Mouse (Mus musculus) MEL (cell line): ENCODE data around the gene Fam167b. TPM values are rescaled to one million over a fixed set of nuclear protein-coding genes. Genes with fewer than 3 reads are reported as not detected.
"Not testable (repeated sequence)": the region's sequence is repeated elsewhere in the genome, so short reads cannot be mapped to it uniquely, and the experiment has no call there.

Source experiments
- DNase-seq: peaks from one replicate; pipeline ENCODE4 v3.0.0; 2011; ENCODE audit warnings: low read depth, low spot score
- H3K27ac ChIP-seq: 2 replicates; pipeline ENCODE4 v1.5.1; 2012; ENCODE audit warnings: low read depth, mild to moderate bottlenecking, control low read depth, low read length, moderate library complexity; ENCODE audit not compliant: control insufficient read depth
- H3K27me3 ChIP-seq, 2 experiments: fragments of 150-350 bp in 1 of 2; sonication (generic) in 1 of 2; 2 replicates each; pipeline ENCODE4 v1.6.1; 2012; ENCODE audit warnings: low read length in 2 of 2, mild to moderate bottlenecking in 2 of 2, improper control_type of control experiment in 1 of 2, moderate library complexity in 1 of 2; ENCODE audit not compliant: insufficient read depth in 2 of 2, control insufficient read depth in 1 of 2
- H3K36me3 ChIP-seq, 2 experiments: 2 replicates each; pipeline ENCODE4 v1.6.1; 2012 to 2014; ENCODE audit warnings: low read length in 2 of 2, improper control_type of control experiment in 1 of 2, inconsistent platforms in 1 of 2, mild to moderate bottlenecking in 1 of 2; ENCODE audit not compliant: insufficient read depth in 2 of 2, control insufficient read depth in 1 of 2
- H3K4me1 ChIP-seq, 2 experiments: fragments of 150-350 bp in 1 of 2; sonication (generic) in 1 of 2; 2 replicates each; pipeline ENCODE4 v1.6.1; 2012; ENCODE audit warnings: low read length in 2 of 2, improper control_type of control experiment in 1 of 2, mild to moderate bottlenecking in 1 of 2; ENCODE audit not compliant: insufficient read depth in 2 of 2, control insufficient read depth in 1 of 2
- H3K4me3 ChIP-seq, 2 experiments: fragments of 150-350 bp in 1 of 2; sonication (generic) in 1 of 2; 2 replicates each; pipeline ENCODE4 v1.5.1; 2012; ENCODE audit warnings: low read depth in 2 of 2, low read length in 2 of 2, mild to moderate bottlenecking in 2 of 2, moderate library complexity in 2 of 2, control low read depth in 1 of 2, improper control_type of control experiment in 1 of 2; ENCODE audit not compliant: control insufficient read depth in 1 of 2, insufficient read depth in 1 of 2
- H3K79me2 ChIP-seq: 2 replicates; pipeline ENCODE4 v1.6.1; 2012; ENCODE audit warnings: mild to moderate bottlenecking, low read length, moderate library complexity; ENCODE audit not compliant: control insufficient read depth, poor library complexity, insufficient read depth
- H3K9ac ChIP-seq: 2 replicates; pipeline ENCODE4 v1.6.1; 2012; ENCODE audit warnings: low read depth, mild to moderate bottlenecking, control low read depth, low read length, moderate library complexity; ENCODE audit not compliant: control insufficient read depth, poor library complexity, severe bottlenecking
- H3K9me3 ChIP-seq: fragments of 150-350 bp; sonication (generic); replicated peaks from 2 replicates; pipeline ENCODE4 v1.6.1; 2012; ENCODE audit warnings: mild to moderate bottlenecking, low read length, improper control_type of control experiment, moderate library complexity; ENCODE audit not compliant: insufficient read depth
- BHLHE40 ChIP-seq: IDR thresholded peaks from 2 replicates; pipeline ENCODE4 v1.6.1; 2012; ENCODE audit warnings: low read depth, mild to moderate bottlenecking, inconsistent platforms, low read length, improper control_type of control experiment, borderline replicate concordance
- CHD1 ChIP-seq: IDR thresholded peaks from 2 replicates; pipeline ENCODE4 v1.6.1; 2012; ENCODE audit warnings: low read depth, mild to moderate bottlenecking, inconsistent platforms, low read length, improper control_type of control experiment
- CTCF ChIP-seq, 3 experiments: IDR thresholded peaks in 2 of 3; conservative IDR thresholded peaks in 1 of 3; 2 replicates each; pipeline ENCODE4 v1.5.1; 2011 to 2012; ENCODE audit warnings: low read length in 3 of 3, low read depth in 2 of 3, mild to moderate bottlenecking in 2 of 3, improper control_type of control experiment in 1 of 3, inconsistent platforms in 1 of 3, mixed read lengths in 1 of 3, moderate library complexity in 1 of 3; ENCODE audit not compliant: control insufficient read depth in 1 of 3, insufficient read depth in 1 of 3, poor library complexity in 1 of 3, severe bottlenecking in 1 of 3
- ETS1 ChIP-seq: IDR thresholded peaks from 2 replicates; pipeline ENCODE4 v1.6.1; 2012; ENCODE audit warnings: low read depth, mild to moderate bottlenecking, inconsistent platforms, low read length, improper control_type of control experiment, moderate library complexity
- MAFK ChIP-seq: IDR thresholded peaks from 2 replicates; pipeline ENCODE4 v1.6.1; 2011; ENCODE audit warnings: low read depth, mild to moderate bottlenecking, low read length, improper control_type of control experiment, borderline replicate concordance
- MAX ChIP-seq: IDR thresholded peaks from 2 replicates; pipeline ENCODE4 v1.6.1; 2011; ENCODE audit warnings: low read length, improper control_type of control experiment
- MYC ChIP-seq: IDR thresholded peaks from 2 replicates; pipeline ENCODE4 v1.6.1; 2011; ENCODE audit warnings: low read depth, mild to moderate bottlenecking, low read length, improper control_type of control experiment, moderate library complexity
- POLR2A ChIP-seq, 2 experiments: IDR thresholded peaks; 2 replicates each; pipeline ENCODE4 v1.6.1; 2011 to 2012; ENCODE audit warnings: low read length in 2 of 2, mild to moderate bottlenecking in 2 of 2, control low read depth in 1 of 2, improper control_type of control experiment in 1 of 2, low read depth in 1 of 2, moderate library complexity in 1 of 2; ENCODE audit not compliant: control insufficient read depth in 1 of 2, insufficient read depth in 1 of 2, poor library complexity in 1 of 2
- POLR2AphosphoS5 ChIP-seq: IDR thresholded peaks from 2 replicates; pipeline ENCODE4 v1.6.1; 2012; ENCODE audit warnings: low read depth, borderline replicate concordance, mild to moderate bottlenecking, inconsistent platforms, low read length, moderate library complexity, mixed read lengths
- RAD21 ChIP-seq: IDR thresholded peaks from 2 replicates; pipeline ENCODE4 v1.6.1; 2011; ENCODE audit warnings: mild to moderate bottlenecking, low read depth, low read length, improper control_type of control experiment
- RCOR1 ChIP-seq: IDR thresholded peaks from 2 replicates; pipeline ENCODE4 v1.6.1; 2012; ENCODE audit warnings: low read depth, mild to moderate bottlenecking, inconsistent platforms, low read length, improper control_type of control experiment
- TCF12 ChIP-seq: IDR thresholded peaks from 2 replicates; pipeline ENCODE4 v1.6.1; 2014; ENCODE audit warnings: low read depth, mild to moderate bottlenecking, inconsistent platforms, low read length, improper control_type of control experiment, moderate library complexity
- USF2 ChIP-seq, 2 experiments: IDR thresholded peaks; 2 replicates each; pipeline ENCODE4 v1.6.1; 2011 to 2012; ENCODE audit warnings: improper control_type of control experiment in 2 of 2, low read length in 2 of 2, borderline replicate concordance in 1 of 2, inconsistent platforms in 1 of 2, low read depth in 1 of 2, mild to moderate bottlenecking in 1 of 2; ENCODE audit not compliant: insufficient read depth in 1 of 2
- ZKSCAN1 ChIP-seq: IDR thresholded peaks from 2 replicates; pipeline ENCODE4 v1.6.1; 2012; ENCODE audit warnings: low read depth, mild to moderate bottlenecking, inconsistent platforms, low read length, improper control_type of control experiment, moderate library complexity
- ZMIZ1 ChIP-seq: IDR thresholded peaks from 2 replicates; pipeline ENCODE4 v1.6.1; 2012; ENCODE audit warnings: low read depth, mild to moderate bottlenecking, inconsistent platforms, low read length, improper control_type of control experiment, moderate library complexity
- ZNF384 ChIP-seq: IDR thresholded peaks from 2 replicates; pipeline ENCODE4 v1.6.1; 2012; ENCODE audit warnings: low read depth, mild to moderate bottlenecking, inconsistent platforms, low read length, improper control_type of control experiment
- polyA plus RNA-seq, 2 experiments: library from polyadenylated mRNA; stranded (reverse) in 1 of 2; unstranded in 1 of 2; fragments of >175 nt in 1 of 2; fragments of >200 nt in 1 of 2; gene quantifications; 2 replicates each; pipeline versions ENCODE4 v1.2.1 to v1.2.4; 2012; ENCODE audit warnings: low replicate concordance in 2 of 2, low read depth in 1 of 2; ENCODE audit not compliant: insufficient read length in 2 of 2, insufficient read depth in 1 of 2, missing spikeins in 1 of 2
- total RNA-seq: library from RNA; depleted of rRNA; stranded (reverse); fragments of 300-350 nt; gene quantifications from 2 replicates; pipeline ENCODE4 v1.2.3, GENCODE M21; 2012

Gene Fam167b
- total and polyA plus RNA-seq, 3 experiments = not detected

- not testable (repeated sequence) for DNase-seq, H3K79me2 ChIP-seq, H3K27ac ChIP-seq, H3K27me3 ChIP-seq, H3K9me3 ChIP-seq, H3K4me3 ChIP-seq, H3K36me3 ChIP-seq, H3K9ac ChIP-seq
- H3K4me1 ChIP-seq = peaks cover 0 to 15% of the 10 kb centered on the region in 2 experiments; a peak in 2 of 4 replicates
- peak; percentile 66 for TF ChIP-seq ZNF384
Measured at GRCm38 (mm10) chr4:129554512-129554911, 23.8 kb downstream of the Fam167b start.

- H3K36me3 ChIP-seq = peaks cover 0 to 19% of the 10 kb centered on the region in 2 experiments; a peak in 2 of 4 replicates
- H3K27ac ChIP-seq = no peak overlapping the region
- no peak for DNase-seq
- H3K4me1 ChIP-seq = peaks cover 8 to 18% of the 10 kb centered on the region in 2 experiments
- TF ChIP-seq CTCF (IDR thresholded peaks at IDR 0.05 in 2 of 3, conservative IDR thresholded peaks at IDR 0.05 in 1 of 3; ENCODE audit: control insufficient read depth in 1 of 3, insufficient read depth in 1 of 3, low read depth in 2 of 3, low read length in 3 of 3, poor library complexity in 1 of 3, severe bottlenecking in 1 of 3) = no peak
- TF ChIP-seq CHD1 = no peak
- TF ChIP-seq ETS1 = no peak
- no peak for TF ChIP-seq POLR2AphosphoS5
- TF ChIP-seq POLR2A (IDR thresholded peaks at IDR 0.05; ENCODE audit: control insufficient read depth in 1 of 2, insufficient read depth in 1 of 2, low read depth in 1 of 2, low read length in 2 of 2, poor library complexity in 1 of 2) = no peak
- no peak for TF ChIP-seq ZNF384
- TF ChIP-seq MYC = no peak
- no peak for TF ChIP-seq USF2 (IDR thresholded peaks at IDR 0.05; ENCODE audit: borderline replicate concordance in 1 of 2, insufficient read depth in 1 of 2, low read depth in 1 of 2, low read length in 2 of 2)
- TF ChIP-seq TCF12 = no peak
- no peak for TF ChIP-seq RAD21
- no peak for TF ChIP-seq BHLHE40
- no peak for TF ChIP-seq ZMIZ1
- no peak for TF ChIP-seq ZKSCAN1
- TF ChIP-seq RCOR1 = no peak
- TF ChIP-seq MAX = no peak
- no peak for TF ChIP-seq MAFK
- TF ChIP-seq, all 39 proteins: peak for 0
- Histone ChIP-seq H3K9me3 (no peaks in the 10 kb centered on the region), H3K9ac (no peak overlapping the region), H3K4me3 (no peak overlapping the region), H3K79me2 (no peaks in the 10 kb centered on the region), H3K27me3 (no peaks in the 10 kb centered on the region)
Measured at GRCm38 (mm10) chr4:129550295-129550694, 28.1 kb downstream of the Fam167b start.
